Mouse (Mus musculus) olfactory bulb, adult 2 months (tissue): ENCODE measurements at regions not wholly inside any gene's neighbourhood (a gene's known extent, or its start where the extent isn't known, plus 50 kb on each side); places are given as distances from the start of the nearest gene placed in this dataset.
A peak's percentile ranks its signal among the peaks of the same experiment; 100 is the strongest.

Experiments
- H3K27ac ChIP-seq: fragments of 200-500 bp; 2 replicates; pipeline ENCODE4 v1.5.1; 2012; ENCODE audit warnings: low read depth, low read length; ENCODE audit not compliant: insufficient read depth
- H3K4me1 ChIP-seq: fragments of 200-500 bp; 2 replicates; pipeline ENCODE4 v1.6.1; 2012; ENCODE audit warnings: low read length; ENCODE audit not compliant: control insufficient read depth, insufficient read depth
- H3K4me3 ChIP-seq: fragments of 200-500 bp; 2 replicates; pipeline ENCODE4 v1.5.1; 2012; ENCODE audit warnings: mild to moderate bottlenecking, low read depth, low read length, moderate library complexity; ENCODE audit not compliant: insufficient read depth
- CTCF ChIP-seq: fragments of 200-500 bp; IDR thresholded peaks from 2 replicates; pipeline ENCODE4 v1.5.1; 2012; ENCODE audit warnings: low read depth, mild to moderate bottlenecking, low read length, moderate library complexity; ENCODE audit not compliant: insufficient read depth
- POLR2A ChIP-seq: fragments of 200-500 bp; IDR thresholded peaks from 2 replicates; pipeline ENCODE4 v1.6.1; 2012; ENCODE audit warnings: mild to moderate bottlenecking, low read depth, low read length, moderate library complexity; ENCODE audit not compliant: insufficient read depth
- WGBS: fragments of 180-500 bp; shearing (Covaris S2); methylation state at CpG from one replicate; pipeline ENCODE4 v1.1.7; 2018; 5-methylcytosine and 5-hydroxymethylcytosine counted together

- Histone ChIP-seq H3K4me3 (no peak overlapping the region), H3K27ac (no peak overlapping the region), H3K4me1 (peaks cover 9% of the 10 kb centered on the region; the same call in 1 of the 2 replicates)
- no peak for TF ChIP-seq CTCF
- 51% methylated on average over 2 of the region's 2 CpGs for WGBS
Observed at GRCm38 (mm10) chr1:183644001-183644400, 226.0 kb downstream of the Hhipl2 start.

DNA sequence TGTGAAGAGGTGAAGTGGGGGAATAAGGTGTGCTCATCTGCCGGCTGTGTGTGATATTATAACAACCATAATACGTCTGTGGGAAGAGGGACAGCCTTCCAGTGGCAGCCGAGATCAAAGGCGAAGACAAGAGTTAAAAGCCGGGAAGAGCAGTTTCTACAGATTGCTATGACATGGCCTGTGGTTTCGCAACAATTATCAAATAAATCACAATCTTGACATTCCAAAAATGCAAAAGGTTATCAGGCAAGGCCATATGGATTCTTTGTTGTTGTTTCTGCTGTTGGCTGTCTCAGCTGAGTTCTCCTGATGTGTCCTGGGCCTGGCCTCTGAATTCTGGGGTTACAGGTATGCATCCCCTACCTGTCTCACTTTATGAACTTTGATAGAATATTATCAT is 235.9 kb downstream of the Hhipl2 start:
- Histone ChIP-seq H3K4me1 (no peaks in the 10 kb centered on the region), H3K27ac (no peak overlapping the region), H3K4me3 (no peak overlapping the region)
- TF ChIP-seq CTCF (no peak), POLR2A (no peak)
- 93% methylated on average over 6 of the region's 6 CpGs for WGBS

DNA sequence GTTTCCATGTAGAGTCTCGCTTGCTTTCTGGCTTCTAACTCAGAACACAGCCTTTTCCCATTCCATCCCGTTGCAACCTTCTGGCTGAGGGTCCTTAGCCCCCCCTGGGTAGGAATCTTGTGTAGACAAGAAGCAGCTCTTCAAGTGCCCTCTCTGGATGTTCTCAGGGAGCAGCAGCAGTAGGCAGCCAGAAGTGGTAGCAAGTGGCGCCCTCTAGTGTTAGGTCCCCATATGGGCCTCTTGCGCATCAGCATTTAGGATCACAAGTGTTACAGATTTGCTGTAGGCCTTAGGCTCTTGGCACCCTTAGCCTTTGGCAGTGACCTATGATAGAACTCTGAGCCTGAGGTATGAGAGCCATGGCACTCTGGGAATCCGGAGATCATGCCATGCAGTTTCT is 239.0 kb downstream of the Hhipl2 start:
- H3K4me3 ChIP-seq, result no peak overlapping the region
- H3K4me1 ChIP-seq, result no peaks in the 10 kb centered on the region
- TF ChIP-seq CTCF (peak; percentile 30; the same call in 1 of the 2 replicates), POLR2A (no peak)
- no peak overlapping the region for H3K27ac ChIP-seq
- 58% methylated on average over 5 of the region's 5 CpGs for WGBS

GRCm38 (mm10) chr1:183660541-183660940 is 242.5 kb downstream of the Hhipl2 start:
- TF ChIP-seq POLR2A (no peak), CTCF (no peak)
- Histone ChIP-seq H3K4me3 (no peak overlapping the region), H3K4me1 (peaks cover 2% of the 10 kb centered on the region; the same call in 1 of the 2 replicates), H3K27ac (no peak overlapping the region)
- 76% methylated on average over 2 of the region's 2 CpGs for WGBS

- TF ChIP-seq POLR2A (no peak), CTCF (no peak)
- H3K4me3 ChIP-seq, result no peak overlapping the region
- WGBS, result 77% methylated on average over 15 of the region's 15 CpGs
- H3K4me1 ChIP-seq, result peaks cover 2% of the 10 kb centered on the region; the same call in 1 of the 2 replicates
- H3K27ac ChIP-seq, result no peak overlapping the region
Observed at GRCm38 (mm10) chr1:183662369-183663043, 244.5 kb downstream of the Hhipl2 start.

GRCm38 (mm10) chr1:183669271-183669670 is 251.3 kb downstream of the Hhipl2 start:
- Histone ChIP-seq H3K27ac (no peak overlapping the region), H3K4me3 (no peak overlapping the region), H3K4me1 (peaks cover 3% of the 10 kb centered on the region; the same call in 1 of the 2 replicates)
- 67% methylated on average over 8 of the region's 8 CpGs for WGBS
- TF ChIP-seq POLR2A, result no peak
- TF ChIP-seq CTCF, result no peak

DNA sequence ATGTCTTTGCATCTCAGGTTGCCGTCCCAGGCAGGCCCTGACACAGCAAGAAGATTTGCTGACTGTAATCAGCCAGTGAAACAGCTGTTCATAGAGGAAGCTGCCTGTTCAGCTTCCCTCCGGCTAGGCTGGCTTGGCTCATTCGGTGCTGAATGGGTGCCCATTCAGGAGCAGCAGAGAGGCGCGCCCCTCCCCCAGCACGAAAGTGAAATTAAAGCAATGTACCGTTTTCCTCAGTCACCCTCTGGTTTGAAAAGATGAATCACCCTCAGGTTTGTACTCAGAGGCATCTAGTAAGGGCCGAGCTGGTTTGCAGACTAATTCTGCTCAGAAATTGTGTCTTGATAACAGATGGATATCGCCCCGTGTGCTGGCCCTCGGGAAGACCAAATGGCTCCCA is 251.7 kb downstream of the Hhipl2 start:
- Histone ChIP-seq H3K4me3 (no peak overlapping the region), H3K27ac (no peak overlapping the region), H3K4me1 (peaks cover 3% of the 10 kb centered on the region; the same call in 1 of the 2 replicates)
- 44% methylated on average over 11 of the region's 11 CpGs for WGBS
- TF ChIP-seq POLR2A (no peak), CTCF (no peak)

GRCm38 (mm10) chr1:183670542-183670941 is 252.5 kb downstream of the Hhipl2 start:
- Histone ChIP-seq H3K27ac (no peak overlapping the region), H3K4me3 (no peak overlapping the region), H3K4me1 (peaks cover 3% of the 10 kb centered on the region; the same call in 1 of the 2 replicates)
- no peak for TF ChIP-seq POLR2A
- TF ChIP-seq CTCF, result no peak
- WGBS, result 82% methylated on average over 7 of the region's 7 CpGs

- no peak for TF ChIP-seq CTCF
- no peak for TF ChIP-seq POLR2A
- 85% methylated on average over 4 of the region's 4 CpGs for WGBS
- peaks cover 3% of the 10 kb centered on the region; the same call in 1 of the 2 replicates for H3K4me1 ChIP-seq
- no peak overlapping the region for H3K4me3 ChIP-seq
- H3K27ac ChIP-seq, result no peak overlapping the region
Observed at GRCm38 (mm10) chr1:183671541-183671940, 253.5 kb downstream of the Hhipl2 start.
